In genomic region chr13:10360777-10361176, GRCm38 (mm10) we compare ENCODE assay signal across 8 mouse cellular contexts. TPM values are rescaled to one million over a fixed set of nuclear protein-coding genes. Genes with fewer than 3 reads are reported as not detected.
DNase-seq lines count a peak whose midpoint lies in the region; ATAC-seq lines count a peak whose summit lies in the region.

Gene Chrm3 (minus strand): TSS chr13:10360847.

- ATAC-seq in forebrain, embryonic 12.5 days (ENCODE audit: low FRiP score), result peak; percentile 89
- peak; percentile 67; the same call in 1 of the 2 replicates for ATAC-seq in heart, embryonic 15.5 days (replicated peaks; ENCODE audit: insufficient number of reproducible peaks, insufficient read depth, low FRiP score, low read depth)
- peak; percentile 95 for ATAC-seq in midbrain, embryonic 16.5 days

- peak within 1 kb of the TSS; percentile 88 for H3K4me2 ChIP-seq in forebrain, embryonic 12.5 days
- H3K4me2 ChIP-seq in heart, embryonic 15.5 days, result peak within 1 kb of the TSS; percentile 96
- peak within 1 kb of the TSS; percentile 94 for H3K4me2 ChIP-seq in midbrain, embryonic 16.5 days (ENCODE audit: low read length)

- H3K27ac ChIP-seq in forebrain, embryonic 12.5 days, result no peak within 1 kb of the TSS
- H3K27ac ChIP-seq in heart, embryonic 15.5 days, result no peak within 1 kb of the TSS
- H3K27ac ChIP-seq in midbrain, embryonic 16.5 days (ENCODE audit: low read length), result peak within 1 kb of the TSS; percentile 76

- H3K4me3 ChIP-seq in forebrain, embryonic 12.5 days (replicated peaks), result peak within 1 kb of the TSS; percentile 56
- H3K4me3 ChIP-seq in heart, embryonic 15.5 days, result peak within 1 kb of the TSS; percentile 55
- peak within 1 kb of the TSS; percentile 76 for H3K4me3 ChIP-seq in midbrain, embryonic 16.5 days (ENCODE audit: low read depth, low read length)

- DNase-seq in cerebellum, adult 9-10 months, result peak; percentile 5
- DNase-seq in kidney, postnatal 10 days, result peak; percentile 65
- DNase-seq in liver, result peak; percentile 17
- DNase-seq in telencephalon, adult 2 months (ENCODE audit: low read depth, low spot score), result peak; percentile 65
- no peak for DNase-seq in spleen, postnatal 4 days (ENCODE audit: low spot score in 2 of 2)

- peaks cover 43% of the 10 kb centered on the region for H3K27me3 ChIP-seq in forebrain, embryonic 12.5 days
- peaks cover 44% of the 10 kb centered on the region for H3K27me3 ChIP-seq in heart, embryonic 15.5 days
- H3K27me3 ChIP-seq in midbrain, embryonic 16.5 days (ENCODE audit: control insufficient read depth, insufficient read depth, low read depth, low read length), result peaks cover 9% of the 10 kb centered on the region

- peaks cover 15% of the 10 kb centered on the region for H3K4me1 ChIP-seq in forebrain, embryonic 12.5 days
- H3K4me1 ChIP-seq in heart, embryonic 15.5 days (replicated peaks), result peaks cover 19% of the 10 kb centered on the region
- peaks cover 9% of the 10 kb centered on the region; the same call in 1 of the 2 replicates for H3K4me1 ChIP-seq in midbrain, embryonic 16.5 days (ENCODE audit: control insufficient read depth, insufficient read depth, low read length)

- 5% methylated on average over 18 of the region's 18 CpGs for WGBS in forebrain, embryonic 12.5 days
- WGBS in heart, embryonic 15.5 days, result 2% methylated on average over 18 of the region's 18 CpGs
- under 1% methylated on average over 18 of the region's 18 CpGs for WGBS in midbrain, embryonic 16.5 days

- H3K9ac ChIP-seq in forebrain, embryonic 12.5 days, result peak within 1 kb of the TSS; percentile 51
- peak within 1 kb of the TSS; percentile 49 for H3K9ac ChIP-seq in heart, embryonic 15.5 days
- H3K9ac ChIP-seq in midbrain, embryonic 16.5 days (ENCODE audit: low read depth, low read length), result peak within 1 kb of the TSS; percentile 73

- H3K9me3 ChIP-seq in forebrain, embryonic 12.5 days, result no peaks in the 10 kb centered on the region
- H3K9me3 ChIP-seq in heart, embryonic 15.5 days (replicated peaks), result no peaks in the 10 kb centered on the region
- no peaks in the 10 kb centered on the region for H3K9me3 ChIP-seq in midbrain, embryonic 16.5 days (replicated peaks; ENCODE audit: control insufficient read depth, low read length, poor library complexity, severe bottlenecking)

- no peaks in the 10 kb centered on the region for H3K36me3 ChIP-seq in forebrain, embryonic 12.5 days (replicated peaks)
- no peaks in the 10 kb centered on the region for H3K36me3 ChIP-seq in heart, embryonic 15.5 days
- no peaks in the 10 kb centered on the region for H3K36me3 ChIP-seq in midbrain, embryonic 16.5 days (ENCODE audit: control insufficient read depth, insufficient read depth, low read length)

RNA-seq across cellular contexts. Expression of gene Chrm3, which starts in this region (rescaled TPM):
- polyA plus RNA-seq in forebrain, embryonic 12.5 days (2016; fragmentation: Nextera tagmentation; extraction: Ambion mirVana), result 0.59 and 0.96 TPM in 2 replicates
- polyA plus RNA-seq in heart, embryonic 15.5 days (2015; fragmentation: Nextera tagmentation; extraction: Ambion mirVana), result 0.52 and 0.66 TPM in 2 replicates
- 4.6 and 5.0 TPM in 2 replicates for polyA plus RNA-seq in midbrain, embryonic 16.5 days (2015; fragmentation: Nextera tagmentation; extraction: Ambion mirVana)

Comparison
In these comparisons a context has a peak if more than half of its experiments do, and no peak if none do; other contexts are left out.
1. Peak in ATAC-seq, H3K4me3 ChIP-seq, H3K9ac ChIP-seq and H3K4me2 ChIP-seq in forebrain, embryonic 12.5 days; RNA of the gene not detected or under 1 TPM.
2. Peak in ATAC-seq, H3K4me3 ChIP-seq, H3K9ac ChIP-seq and H3K4me2 ChIP-seq in heart, embryonic 15.5 days; RNA of the gene not detected or under 1 TPM.
3. DNase-seq: peak in cerebellum, adult 9-10 months (single experiment), kidney, postnatal 10 days (single experiment), liver (single experiment) and telencephalon, adult 2 months (single experiment); none in spleen, postnatal 4 days (0 of 2).
4. Peak in every context shown above with its lines, with median percentiles within 50 percentile points of each other: ATAC-seq, H3K4me2 ChIP-seq, H3K4me3 ChIP-seq and H3K9ac ChIP-seq.